Mouse (Mus musculus) ES-Bruce4 (cell line): ENCODE measurements at regions not wholly inside any gene's neighbourhood (a gene's known extent, or its start where the extent isn't known, plus 50 kb on each side); places are given as distances from the start of the nearest gene placed in this dataset.

ENCODE experiments used
- H3K27ac ChIP-seq: 2 replicates; pipeline ENCODE4 v1.5.1; 2012; ENCODE audit warnings: low read length, inconsistent platforms; ENCODE audit not compliant: insufficient read depth
- H3K27me3 ChIP-seq: 2 replicates; pipeline ENCODE4 v1.6.1; 2012; ENCODE audit warnings: mild to moderate bottlenecking, low read length, inconsistent platforms; ENCODE audit not compliant: control insufficient read depth, poor library complexity, insufficient read depth, severe bottlenecking
- H3K36me3 ChIP-seq: 2 replicates; pipeline ENCODE4 v1.6.1; 2012; ENCODE audit warnings: inconsistent platforms, mild to moderate bottlenecking, low read length, moderate library complexity; ENCODE audit not compliant: control insufficient read depth, poor library complexity, insufficient read depth, severe bottlenecking
- H3K4me1 ChIP-seq: one replicate; pipeline ENCODE4 v1.8.1; 2011; ENCODE audit warnings: low read length; ENCODE audit not compliant: control insufficient read depth, insufficient read depth
- H3K4me3 ChIP-seq: 2 replicates; pipeline ENCODE4 v1.5.1; 2011; ENCODE audit warnings: low read depth, mild to moderate bottlenecking, low read length
- H3K9ac ChIP-seq: 2 replicates; pipeline ENCODE4 v1.6.1; 2012; ENCODE audit warnings: low read depth, mild to moderate bottlenecking, inconsistent platforms; ENCODE audit not compliant: poor library complexity, severe bottlenecking
- H3K9me3 ChIP-seq: replicated peaks from 2 replicates; pipeline ENCODE4 v1.6.1; 2012; ENCODE audit warnings: mild to moderate bottlenecking, low read length, inconsistent platforms; ENCODE audit not compliant: control insufficient read depth, poor library complexity, insufficient read depth, severe bottlenecking
- CTCF ChIP-seq: IDR thresholded peaks from one replicate; pipeline ENCODE4 v1.8.1; 2011; ENCODE audit warnings: low read depth, low read length
- EP300 ChIP-seq: IDR thresholded peaks from 2 replicates; pipeline ENCODE4 v1.6.1; 2011; ENCODE audit warnings: low read depth, low read length; ENCODE audit not compliant: insufficient read depth
- POLR2A ChIP-seq: IDR thresholded peaks from one replicate; pipeline ENCODE4 v1.8.1; 2011; ENCODE audit warnings: low read length; ENCODE audit not compliant: insufficient read depth

- H3K9me3 ChIP-seq, result no peaks in the 10 kb centered on the region
- TF ChIP-seq POLR2A (no peak), EP300 (no peak), CTCF (no peak)
- H3K4me3 ChIP-seq, result no peak overlapping the region
- H3K27ac ChIP-seq, result no peak overlapping the region
- H3K27me3 ChIP-seq, result no peaks in the 10 kb centered on the region
- H3K4me1 ChIP-seq, result no peaks in the 10 kb centered on the region
- H3K36me3 ChIP-seq, result no peaks in the 10 kb centered on the region
- H3K9ac ChIP-seq, result no peak overlapping the region
Measured at GRCm38 (mm10) chr6:51212216-51212615, 220.3 kb upstream of the Nfe2l3 start.

GRCm38 (mm10) chr6:51215371-51215770 lies 217.1 kb upstream of the Nfe2l3 start:
- Histone ChIP-seq H3K27ac (no peak overlapping the region), H3K4me1 (no peaks in the 10 kb centered on the region), H3K9me3 (no peaks in the 10 kb centered on the region), H3K4me3 (no peak overlapping the region), H3K36me3 (no peaks in the 10 kb centered on the region), H3K9ac (no peak overlapping the region), H3K27me3 (no peaks in the 10 kb centered on the region)
- TF ChIP-seq CTCF (no peak), POLR2A (no peak), EP300 (no peak)

GRCm38 (mm10) chr6:51216472-51216871 lies 216.0 kb upstream of the Nfe2l3 start:
- H3K27me3 ChIP-seq, result no peaks in the 10 kb centered on the region
- H3K9ac ChIP-seq, result no peak overlapping the region
- H3K27ac ChIP-seq, result no peak overlapping the region
- H3K9me3 ChIP-seq, result no peaks in the 10 kb centered on the region
- TF ChIP-seq EP300 (no peak), CTCF (no peak), POLR2A (no peak)
- no peaks in the 10 kb centered on the region for H3K36me3 ChIP-seq
- no peaks in the 10 kb centered on the region for H3K4me1 ChIP-seq
- no peak overlapping the region for H3K4me3 ChIP-seq

GRCm38 (mm10) chr6:51219691-51220090 lies 212.8 kb upstream of the Nfe2l3 start:
- Histone ChIP-seq H3K27ac (no peak overlapping the region), H3K4me1 (no peaks in the 10 kb centered on the region), H3K9me3 (no peaks in the 10 kb centered on the region), H3K9ac (no peak overlapping the region), H3K27me3 (no peaks in the 10 kb centered on the region), H3K4me3 (no peak overlapping the region), H3K36me3 (no peaks in the 10 kb centered on the region)
- no peak for TF ChIP-seq EP300
- no peak for TF ChIP-seq CTCF
- no peak for TF ChIP-seq POLR2A

- Histone ChIP-seq H3K9me3 (no peaks in the 10 kb centered on the region), H3K27ac (no peak overlapping the region), H3K9ac (no peak overlapping the region), H3K27me3 (no peaks in the 10 kb centered on the region), H3K36me3 (no peaks in the 10 kb centered on the region), H3K4me1 (no peaks in the 10 kb centered on the region), H3K4me3 (no peak overlapping the region)
- no peak for TF ChIP-seq CTCF
- TF ChIP-seq EP300, result no peak
- no peak for TF ChIP-seq POLR2A
Measured at GRCm38 (mm10) chr6:51220778-51221177, 211.7 kb upstream of the Nfe2l3 start.

- H3K9me3 ChIP-seq, result no peaks in the 10 kb centered on the region; the same call in 1 of the 2 replicates
- TF ChIP-seq EP300 (no peak), CTCF (no peak), POLR2A (no peak)
- H3K9ac ChIP-seq, result no peak overlapping the region
- H3K27ac ChIP-seq, result no peak overlapping the region
- no peaks in the 10 kb centered on the region for H3K4me1 ChIP-seq
- H3K27me3 ChIP-seq, result no peaks in the 10 kb centered on the region
- H3K4me3 ChIP-seq, result no peak overlapping the region
- H3K36me3 ChIP-seq, result no peaks in the 10 kb centered on the region
Measured at GRCm38 (mm10) chr6:51236077-51236740, 196.3 kb upstream of the Nfe2l3 start.
